Comparison of ENCODE assay signal across 27 mouse cellular contexts in the genomic region with DNA sequence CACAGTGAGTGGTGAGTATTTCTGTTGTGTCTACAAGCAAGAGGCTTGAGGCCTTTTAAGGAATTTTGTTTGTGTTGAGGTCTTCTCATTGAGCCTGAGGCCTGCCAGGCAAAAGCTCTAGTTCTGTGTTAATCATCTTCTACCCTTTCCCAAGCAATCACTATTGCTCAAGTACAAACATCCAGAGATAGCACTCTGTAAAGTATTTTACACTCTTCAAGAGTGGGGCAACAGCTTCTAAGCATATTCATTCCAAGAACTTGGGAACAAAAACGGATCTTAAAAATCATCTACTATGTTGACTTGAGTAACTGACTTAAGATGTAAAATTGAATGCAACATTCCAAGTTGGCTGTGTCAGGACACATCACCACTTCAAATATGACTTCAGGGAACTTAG.
"Had no signal": no experiment of that assay in that cellular context is flagged by ENCODE, and none has a peak within 500 bp of the region (broad histone marks: within the 10 kb centered on the region; RNA-seq: fewer than 3 reads in every experiment).

No protein-coding gene starts in this region.

- H3K27me3 ChIP-seq: limb, embryonic 12.5 days; limb, embryonic 13.5 days; limb, embryonic 15.5 days; liver, embryonic 12.5 days; liver, embryonic 13.5 days; liver, embryonic 15.5 days; lung, embryonic 15.5 days; megakaryocyte, embryonic 14.5 days; midbrain, embryonic 12.5 days; midbrain, embryonic 13.5 days; midbrain, embryonic 15.5 days had no signal

- H3K4me1 ChIP-seq: limb, embryonic 10.5 days; limb, embryonic 12.5 days; limb, embryonic 13.5 days; limb, embryonic 15.5 days; liver, embryonic 12.5 days; liver, embryonic 13.5 days; liver, embryonic 15.5 days; lung, embryonic 15.5 days; midbrain, embryonic 10.5 days; midbrain, embryonic 12.5 days; midbrain, embryonic 13.5 days; midbrain, embryonic 15.5 days had no signal

- H3K27ac ChIP-seq: left cerebral cortex, adult 2 months; limb, embryonic 10.5 days; limb, embryonic 12.5 days; limb, embryonic 13.5 days; limb, embryonic 15.5 days; liver, embryonic 12.5 days; liver, embryonic 13.5 days; liver, embryonic 14.5 days; liver, embryonic 15.5 days; lung, embryonic 15.5 days; midbrain, embryonic 10.5 days; midbrain, embryonic 12.5 days; midbrain, embryonic 13.5 days; midbrain, embryonic 15.5 days had no signal

- H3K9ac ChIP-seq: limb, embryonic 12.5 days; limb, embryonic 13.5 days; limb, embryonic 15.5 days; liver, embryonic 12.5 days; liver, embryonic 13.5 days; liver, embryonic 14.5 days; liver, embryonic 15.5 days; liver, postnatal 0 days; lung, embryonic 14.5 days; lung, embryonic 15.5 days; midbrain, embryonic 12.5 days; midbrain, embryonic 13.5 days; midbrain, embryonic 15.5 days had no signal

- H3K4me2 ChIP-seq: limb, embryonic 12.5 days; limb, embryonic 13.5 days; limb, embryonic 15.5 days; liver, embryonic 11.5 days; liver, embryonic 12.5 days; liver, embryonic 13.5 days; liver, embryonic 15.5 days; lung, embryonic 14.5 days; lung, embryonic 15.5 days; midbrain, embryonic 11.5 days; midbrain, embryonic 12.5 days; midbrain, embryonic 13.5 days; midbrain, embryonic 15.5 days had no signal

- ATAC-seq: liver, embryonic 12.5 days; liver, postnatal 0 days; midbrain, embryonic 13.5 days; midbrain, embryonic 15.5 days; midbrain, embryonic 16.5 days had no signal

- H3K4me3 ChIP-seq: left cerebral cortex, adult 2 months; limb, embryonic 10.5 days; limb, embryonic 12.5 days; limb, embryonic 13.5 days; limb, embryonic 15.5 days; liver, embryonic 12.5 days; liver, embryonic 13.5 days; liver, embryonic 15.5 days; lung, embryonic 15.5 days; megakaryocyte, embryonic 14.5 days; midbrain, embryonic 10.5 days; midbrain, embryonic 12.5 days; midbrain, embryonic 13.5 days; midbrain, embryonic 15.5 days; myocyte had no signal

- H3K9me3 ChIP-seq: limb, embryonic 10.5 days; limb, embryonic 12.5 days; limb, embryonic 13.5 days; limb, embryonic 15.5 days; liver, embryonic 12.5 days; liver, embryonic 13.5 days; liver, embryonic 15.5 days; lung, embryonic 15.5 days; megakaryocyte, embryonic 14.5 days; midbrain, embryonic 10.5 days; midbrain, embryonic 12.5 days; midbrain, embryonic 13.5 days; midbrain, embryonic 15.5 days had no signal

- H3K36me3 ChIP-seq: limb, embryonic 10.5 days; limb, embryonic 12.5 days; limb, embryonic 13.5 days; limb, embryonic 15.5 days; liver, embryonic 12.5 days; liver, embryonic 13.5 days; liver, embryonic 15.5 days; lung, embryonic 15.5 days; midbrain, embryonic 10.5 days; midbrain, embryonic 12.5 days; midbrain, embryonic 13.5 days; midbrain, embryonic 15.5 days had no signal

- DNase-seq: left cerebral cortex, postnatal 4 days; liver; liver, embryonic 13.5 days; liver, postnatal 0 days; lung, adult 18-20 months; lung, adult 2 months; lung, embryonic 14.5 days; lung, postnatal 14 days; midbrain, embryonic 14.5 days had no signal
